Mouse (Mus musculus): ENCODE data around the gene Itih2.

Itih2 gene

GRCm38 (mm10) chr2:10108535-10109189, 22.5 kb downstream of the Itih2 start:
- DNase-seq = no peak

GRCm38 (mm10) chr2:10101180-10101579, 30.0 kb downstream of the Itih2 start:
- no peak for DNase-seq

- no peak for DNase-seq
Measured at GRCm38 (mm10) chr2:10100471-10100870, 30.7 kb downstream of the Itih2 start.

GRCm38 (mm10) chr2:10098598-10099215, 32.5 kb downstream of the Itih2 start:
- DNase-seq = no peak

- no peak for DNase-seq
Measured at GRCm38 (mm10) chr2:10094327-10095100, 36.7 kb downstream of the Itih2 start.

GRCm38 (mm10) chr2:10087256-10087850, 43.8 kb downstream of the Itih2 start:
- DNase-seq = no peak

- DNase-seq = no peak
Measured at GRCm38 (mm10) chr2:10082737-10083136, 48.5 kb downstream of the Itih2 start.

- no peak for DNase-seq
Measured at GRCm38 (mm10) chr2:10081453-10082080, 49.6 kb downstream of the Itih2 start.

GRCm38 (mm10) chr2:10080310-10081010, 50.7 kb downstream of the Itih2 start, which contains the start of the genes Atp5c1 and Kin:
TSS of gene Atp5c1 (minus strand) at chr2:10080510.
TSS of gene Kin (plus strand) at chr2:10080593.
- DNase-seq = peak; percentile 96

- no peak for DNase-seq
Measured at GRCm38 (mm10) chr2:10079745-10080309, 51.4 kb downstream of the Itih2 start.

- DNase-seq = no peak
Measured at GRCm38 (mm10) chr2:10076675-10077074, 54.5 kb downstream of the Itih2 start.

- no peak for DNase-seq
Measured at GRCm38 (mm10) chr2:10074470-10074869, 56.7 kb downstream of the Itih2 start.

GRCm38 (mm10) chr2:10071751-10072150, 59.4 kb downstream of the Itih2 start:
- no peak for DNase-seq

GRCm38 (mm10) chr2:10058836-10059235, 72.4 kb downstream of the Itih2 start:
- DNase-seq = no peak

- DNase-seq = no peak
Measured at GRCm38 (mm10) chr2:10051996-10052395, 79.2 kb downstream of the Itih2 start.

GRCm38 (mm10) chr2:10050878-10051277, 80.3 kb downstream of the Itih2 start:
- DNase-seq = no peak

- no peak for DNase-seq
Measured at GRCm38 (mm10) chr2:10049456-10049855, 81.7 kb downstream of the Itih2 start.

- peak; percentile 95 for DNase-seq
Measured at GRCm38 (mm10) chr2:10048461-10048860, 82.7 kb downstream of the Itih2 start, which contains the start of gene Taf3. TSS of gene Taf3 (minus strand) at chr2:10048596.

- no peak for DNase-seq
Measured at GRCm38 (mm10) chr2:10047758-10048436, 83.3 kb downstream of the Itih2 start.

Measured in cerebellum, adult 11-12 months (tissue).